Mouse (Mus musculus): ENCODE measurements around the gene Erf.
A peak's percentile ranks its signal among the peaks of the same experiment; 100 is the strongest.

Erf gene

GRCm38 (mm10) chr7:25250141-25250972 lies at the start of gene Erf:
Gene Erf, minus strand, starts transcription at chr7:25250761.
- DNase-seq (ENCODE audit: low spot score), result peak; percentile 92

GRCm38 (mm10) chr7:25297454-25298325 lies 47.1 kb upstream of the Erf start, which contains the start of gene Pafah1b3:
Gene Pafah1b3, minus strand, starts transcription at chr7:25297986.
- peak; percentile 41 for DNase-seq (ENCODE audit: low spot score)

GRCm38 (mm10) chr7:25296945-25297453 lies 46.4 kb upstream of the Erf start:
- DNase-seq (ENCODE audit: low spot score), result peak; percentile 42

- no peak for DNase-seq (ENCODE audit: low spot score)
Observed at GRCm38 (mm10) chr7:25294960-25295722, 44.6 kb upstream of the Erf start.

- no peak for DNase-seq (ENCODE audit: low spot score)
Observed at GRCm38 (mm10) chr7:25294495-25294894, 43.9 kb upstream of the Erf start.

- no peak for DNase-seq (ENCODE audit: low spot score)
Observed at GRCm38 (mm10) chr7:25293191-25293739, 42.7 kb upstream of the Erf start.

GRCm38 (mm10) chr7:25292107-25292506 lies 41.5 kb upstream of the Erf start:
- no peak for DNase-seq (ENCODE audit: low spot score)

- DNase-seq (ENCODE audit: low spot score), result no peak
Observed at GRCm38 (mm10) chr7:25290911-25291310, 40.4 kb upstream of the Erf start.

- no peak for DNase-seq (ENCODE audit: low spot score)
Observed at GRCm38 (mm10) chr7:25290463-25290862, 39.9 kb upstream of the Erf start.

GRCm38 (mm10) chr7:25289925-25290324 lies 39.4 kb upstream of the Erf start:
- DNase-seq (ENCODE audit: low spot score), result no peak

- DNase-seq (ENCODE audit: low spot score), result no peak
Observed at GRCm38 (mm10) chr7:25288721-25289120, 38.2 kb upstream of the Erf start.

- DNase-seq (ENCODE audit: low spot score), result no peak
Observed at GRCm38 (mm10) chr7:25288011-25288410, 37.5 kb upstream of the Erf start.

GRCm38 (mm10) chr7:25286989-25287388 lies 36.4 kb upstream of the Erf start:
- no peak for DNase-seq (ENCODE audit: low spot score)

- DNase-seq (ENCODE audit: low spot score), result no peak
Observed at GRCm38 (mm10) chr7:25285511-25286238, 35.1 kb upstream of the Erf start.

GRCm38 (mm10) chr7:25284766-25285165 lies 34.2 kb upstream of the Erf start:
- DNase-seq (ENCODE audit: low spot score), result no peak

GRCm38 (mm10) chr7:25284171-25284570 lies 33.6 kb upstream of the Erf start:
- no peak for DNase-seq (ENCODE audit: low spot score)

- no peak for DNase-seq (ENCODE audit: low spot score)
Observed at GRCm38 (mm10) chr7:25283637-25284036, 33.1 kb upstream of the Erf start.

- DNase-seq (ENCODE audit: low spot score), result peak; percentile 38
Observed at GRCm38 (mm10) chr7:25282731-25283211, 32.2 kb upstream of the Erf start.

GRCm38 (mm10) chr7:25281734-25282601 lies 31.4 kb upstream of the Erf start:
- DNase-seq (ENCODE audit: low spot score), result peak; percentile 97

Measured in T-cell, adult 2 months (primary cell).